Mouse (Mus musculus): ENCODE results near the gene Cnst. TPM values are rescaled to one million over a fixed set of nuclear protein-coding genes. Genes with fewer than 3 reads are reported as not detected.

Cnst gene
- total RNA-seq, 2 experiments from 2014 or later: 31.9 to 34.4 TPM

DNA sequence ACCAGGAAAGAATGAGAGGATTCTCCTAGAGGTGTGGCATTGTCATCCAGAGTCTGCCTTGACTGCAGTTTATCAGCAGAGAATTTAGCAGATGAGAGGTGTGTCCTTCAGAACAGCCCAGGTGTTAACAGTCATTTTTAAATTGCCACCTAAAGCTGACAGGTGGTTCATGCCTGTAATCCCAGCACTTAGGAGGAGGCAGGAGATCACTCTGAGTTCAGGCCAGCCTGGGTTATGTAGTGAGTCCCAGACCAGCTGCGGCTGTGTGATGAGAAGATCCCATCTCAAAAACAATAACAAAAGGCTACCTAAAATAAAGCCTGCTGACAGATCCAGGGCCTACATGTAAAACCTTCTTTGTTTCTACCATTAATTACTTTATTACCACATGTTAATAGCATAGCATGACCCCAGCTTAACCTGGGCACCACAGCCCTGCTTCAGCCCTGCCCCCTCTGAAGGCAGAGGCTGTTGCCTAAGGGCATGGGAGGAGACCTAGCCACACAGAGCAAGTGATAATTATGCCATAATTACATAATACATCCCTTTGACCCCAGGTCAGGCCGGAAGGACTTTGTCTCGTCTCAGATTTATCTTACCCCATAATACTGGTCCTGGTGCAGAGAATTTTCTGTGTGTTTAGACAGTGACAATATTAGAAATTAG lies 40.4 kb downstream of the Cnst start:
- DNase-seq (ENCODE audit: low spot score in 2 of 2): no peak
- no peak overlapping the region for H3K4me3 ChIP-seq
- TF ChIP-seq CTCF (conservative IDR thresholded peaks at IDR 0.05): no peak
- no peak overlapping the region for H3K27ac ChIP-seq

DNA sequence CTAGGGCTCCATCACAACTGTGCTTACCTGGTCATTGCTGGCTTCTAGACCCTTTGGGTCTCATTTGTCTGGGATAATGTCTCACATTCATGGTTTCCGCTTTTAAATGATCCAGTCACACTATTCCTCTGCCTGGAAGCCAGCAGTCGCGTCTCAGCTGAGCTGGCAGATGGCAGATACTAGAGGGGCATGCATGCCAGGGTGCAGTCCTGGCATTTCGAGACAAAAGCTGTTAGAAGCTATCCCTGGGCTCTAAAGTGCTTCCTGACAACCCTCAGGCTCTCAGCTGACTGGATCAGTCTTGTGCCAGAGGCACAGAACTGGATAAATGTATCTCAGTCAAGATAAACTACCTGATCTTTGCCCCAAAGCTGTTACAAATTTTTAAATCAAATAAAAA lies 42.1 kb downstream of the Cnst start:
- Histone ChIP-seq H3K27ac (peak overlapping the region; percentile 54), H3K4me3 (no peak overlapping the region)
- TF ChIP-seq CTCF (conservative IDR thresholded peaks at IDR 0.05): no peak
- peak; percentile 56 to 58 for DNase-seq (ENCODE audit: low spot score in 2 of 2)

DNA sequence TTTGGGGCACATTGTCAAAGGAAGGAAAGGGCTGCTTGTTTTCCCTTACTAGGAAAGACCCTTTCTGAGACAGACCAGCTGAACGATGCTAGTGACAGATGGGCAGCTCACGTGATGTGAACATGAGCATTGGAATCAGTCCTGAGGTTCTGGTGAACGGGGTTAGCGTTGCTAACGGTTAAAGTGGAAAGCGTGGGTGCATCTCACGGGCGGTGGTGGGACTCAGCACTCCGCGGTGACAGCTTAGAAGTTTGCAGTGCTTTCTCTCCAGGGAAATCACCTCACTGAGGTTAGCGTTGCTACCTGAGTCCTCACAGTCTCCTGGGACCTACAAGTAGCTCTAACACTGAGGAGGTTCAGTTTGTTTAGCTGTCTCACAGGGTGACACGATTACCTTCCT lies 45.5 kb downstream of the Cnst start:
- no peak for TF ChIP-seq CTCF (conservative IDR thresholded peaks at IDR 0.05)
- Histone ChIP-seq H3K27ac (peak overlapping the region; percentile 55), H3K4me3 (peak overlapping the region; percentile 27; the same call in 1 of the 2 replicates)
- DNase-seq (ENCODE audit: low spot score in 2 of 2): peak; percentile 63 to 68

DNA sequence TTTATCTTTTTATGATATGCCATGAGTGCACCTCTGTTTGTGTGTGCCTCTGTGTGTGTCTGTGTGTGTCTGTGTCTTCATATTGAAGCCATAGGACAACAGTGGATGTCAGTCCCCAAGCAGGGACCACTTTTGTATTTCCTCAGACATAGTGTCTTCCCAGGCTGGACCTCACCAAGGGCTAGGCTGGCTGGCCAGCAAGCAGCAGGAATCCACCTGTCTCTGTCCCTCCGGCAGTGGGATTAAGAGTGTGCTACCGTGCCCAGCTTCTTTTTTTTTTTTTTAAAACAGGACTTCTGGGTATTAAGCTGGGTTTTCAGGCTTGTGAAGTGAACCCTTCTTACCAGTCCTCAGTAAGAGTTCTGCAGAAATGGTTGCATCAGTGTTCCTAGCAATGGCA lies 46.0 kb downstream of the Cnst start:
- DNase-seq (ENCODE audit: low spot score in 2 of 2): no peak
- H3K27ac ChIP-seq: peak overlapping the region; percentile 55
- H3K4me3 ChIP-seq: no peak overlapping the region; the same call in 1 of the 2 replicates
- no peak for TF ChIP-seq CTCF (conservative IDR thresholded peaks at IDR 0.05)

DNA sequence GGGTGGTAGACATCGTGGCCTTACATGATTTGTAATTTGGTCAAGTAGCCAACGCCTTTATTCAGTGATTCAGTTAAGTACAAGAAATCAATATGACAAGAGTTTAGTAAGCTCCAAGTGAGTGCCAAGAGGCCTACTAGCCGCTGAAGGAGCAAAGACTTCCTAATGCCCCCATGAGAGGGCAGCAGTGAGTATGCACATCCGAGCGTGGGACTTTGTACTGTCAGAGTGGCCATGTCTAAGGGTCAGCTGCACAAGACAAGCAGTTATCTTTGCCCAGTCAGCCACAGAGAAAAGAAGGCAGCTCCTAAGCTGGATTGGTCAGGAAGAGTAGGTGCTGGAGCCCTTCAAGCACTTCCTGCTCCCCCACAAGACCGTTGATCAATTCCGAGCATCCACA lies 46.8 kb downstream of the Cnst start:
- TF ChIP-seq CTCF (conservative IDR thresholded peaks at IDR 0.05): peak; percentile 69
- no peak for DNase-seq (ENCODE audit: low spot score in 2 of 2)
- H3K27ac ChIP-seq: no peak overlapping the region

DNA sequence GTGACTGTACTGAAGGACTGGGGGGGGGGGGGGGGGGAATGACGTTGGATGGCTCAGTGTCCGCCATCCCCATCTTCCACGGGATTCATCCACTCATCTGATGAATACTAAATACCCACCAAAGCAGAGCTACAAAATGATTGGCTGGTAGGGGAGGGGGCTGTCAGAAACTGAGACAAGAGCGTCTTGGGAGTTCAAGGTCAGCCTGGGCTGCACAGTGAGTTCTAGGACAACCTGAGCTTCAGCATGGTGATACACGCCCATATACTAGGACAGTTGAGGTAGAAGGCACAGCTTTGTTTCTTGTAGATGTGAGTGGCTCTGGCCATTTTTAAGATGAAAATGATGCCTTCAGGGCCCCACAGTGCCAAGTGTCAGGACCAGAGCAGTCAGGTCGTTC lies 52.2 kb downstream of the Cnst start:
- TF ChIP-seq CTCF (conservative IDR thresholded peaks at IDR 0.05): no peak
- H3K27ac ChIP-seq: no peak overlapping the region
- no peak for DNase-seq (ENCODE audit: low spot score in 2 of 2)
- no peak overlapping the region for H3K4me3 ChIP-seq

More for the DNA sequence above, 46.8 kb downstream of the Cnst start:
- no peak overlapping the region for H3K4me3 ChIP-seq

GRCm38 (mm10) chr1:179604526-179604925 lies 58.4 kb downstream of the Cnst start:
- Histone ChIP-seq H3K4me3 (no peak overlapping the region), H3K27ac (no peak overlapping the region)
- DNase-seq (ENCODE audit: low spot score in 2 of 2): no peak
- TF ChIP-seq CTCF (conservative IDR thresholded peaks at IDR 0.05): no peak

DNA sequence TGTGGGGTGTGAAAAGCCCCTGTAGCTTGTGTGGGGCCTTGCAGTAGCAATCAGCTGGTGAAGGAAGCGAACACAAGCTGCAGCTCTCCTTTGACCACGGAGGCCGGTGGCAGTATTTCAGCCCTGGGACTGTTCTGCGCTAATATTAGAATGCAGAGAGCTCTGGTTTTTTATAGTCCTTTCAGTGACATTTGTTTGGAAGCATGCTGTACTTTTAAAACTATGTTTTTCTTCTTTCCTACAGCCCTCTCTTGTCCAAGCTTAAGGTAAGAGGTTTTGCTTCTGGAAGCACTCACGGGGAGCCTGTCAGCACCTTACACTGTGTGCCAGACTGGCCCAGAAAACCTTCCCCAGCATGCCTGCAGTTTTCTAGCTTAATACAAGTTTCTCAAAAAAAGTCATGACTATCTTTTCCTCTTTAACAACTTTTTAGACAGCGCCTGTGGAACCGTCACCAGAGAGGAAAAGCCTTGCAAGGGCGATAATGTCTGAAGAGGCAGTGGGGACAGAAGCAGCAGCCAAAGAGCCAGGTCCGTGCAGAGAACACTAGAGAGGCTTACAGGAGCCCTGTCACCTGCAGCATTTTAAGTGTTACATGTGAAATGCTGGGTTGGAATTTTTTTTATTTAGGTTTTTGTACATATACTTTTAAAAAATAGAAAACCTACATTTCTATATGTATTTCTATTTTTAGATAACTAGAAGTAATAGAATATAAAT lies 60.0 kb downstream of the Cnst start:
- no peak for DNase-seq (ENCODE audit: low spot score in 2 of 2)
- no peak overlapping the region for H3K27ac ChIP-seq
- no peak overlapping the region for H3K4me3 ChIP-seq
- no peak for TF ChIP-seq CTCF (conservative IDR thresholded peaks at IDR 0.05)

DNA sequence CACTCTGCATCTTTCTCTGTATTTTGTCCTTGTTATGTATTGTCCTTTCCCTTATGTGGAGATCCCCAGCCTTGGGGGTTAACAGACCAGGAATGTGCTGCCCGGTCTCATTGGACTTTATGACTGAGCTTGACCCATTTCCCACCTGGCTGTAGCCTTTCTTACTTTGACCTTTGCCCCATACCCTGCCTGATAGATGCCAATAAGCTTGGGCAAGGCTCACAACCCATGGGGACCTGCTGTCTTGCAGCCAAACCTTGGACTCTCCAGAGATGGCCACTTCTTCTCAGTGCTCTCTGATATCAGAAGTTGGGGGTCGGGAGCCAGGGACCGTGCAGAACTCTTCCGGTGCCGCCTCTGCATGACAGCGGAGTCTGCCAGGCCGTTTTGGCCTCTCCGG lies 62.4 kb downstream of the Cnst start:
- Histone ChIP-seq H3K4me3 (no peak overlapping the region), H3K27ac (no peak overlapping the region)
- no peak for DNase-seq (ENCODE audit: low spot score in 2 of 2)
- no peak for TF ChIP-seq CTCF (conservative IDR thresholded peaks at IDR 0.05)

- no peak overlapping the region for H3K4me3 ChIP-seq
- no peak for TF ChIP-seq CTCF (conservative IDR thresholded peaks at IDR 0.05)
- DNase-seq (ENCODE audit: low spot score in 2 of 2): no peak
- no peak overlapping the region for H3K27ac ChIP-seq
Measured at GRCm38 (mm10) chr1:179609724-179610505, 63.7 kb downstream of the Cnst start.

- no peak for DNase-seq (ENCODE audit: low spot score in 2 of 2)
- Histone ChIP-seq H3K27ac (no peak overlapping the region), H3K4me3 (no peak overlapping the region)
- TF ChIP-seq CTCF (conservative IDR thresholded peaks at IDR 0.05): no peak
Measured at GRCm38 (mm10) chr1:179611182-179611581, 65.0 kb downstream of the Cnst start.

- no peak for DNase-seq (ENCODE audit: low spot score in 2 of 2)
- 0 out of 2 replicates have a peak overlapping the region, but pooled peaks have one; percentile 7 for H3K27ac ChIP-seq
- no peak for TF ChIP-seq CTCF (conservative IDR thresholded peaks at IDR 0.05)
- H3K4me3 ChIP-seq: no peak overlapping the region
Measured at GRCm38 (mm10) chr1:179612418-179612817, 66.2 kb downstream of the Cnst start.

- peak; percentile 48 for TF ChIP-seq CTCF (conservative IDR thresholded peaks at IDR 0.05)
- DNase-seq (ENCODE audit: low spot score in 2 of 2): no peak
- peak overlapping the region; percentile 67; the same call in 1 of the 2 replicates for H3K27ac ChIP-seq
- H3K4me3 ChIP-seq: no peak overlapping the region
Measured at GRCm38 (mm10) chr1:179612986-179613505, 66.9 kb downstream of the Cnst start.
